Mouse (Mus musculus) CD4-positive helper T cell, adult 2 months (primary cell): ENCODE measurements around the gene Cmip.

Experiments used
- DNase-seq: peaks from one replicate; pipeline ENCODE4 v3.0.0-alpha.2; 2012; ENCODE audit warnings: low read depth, missing footprints, low spot score

Cmip gene

DNA sequence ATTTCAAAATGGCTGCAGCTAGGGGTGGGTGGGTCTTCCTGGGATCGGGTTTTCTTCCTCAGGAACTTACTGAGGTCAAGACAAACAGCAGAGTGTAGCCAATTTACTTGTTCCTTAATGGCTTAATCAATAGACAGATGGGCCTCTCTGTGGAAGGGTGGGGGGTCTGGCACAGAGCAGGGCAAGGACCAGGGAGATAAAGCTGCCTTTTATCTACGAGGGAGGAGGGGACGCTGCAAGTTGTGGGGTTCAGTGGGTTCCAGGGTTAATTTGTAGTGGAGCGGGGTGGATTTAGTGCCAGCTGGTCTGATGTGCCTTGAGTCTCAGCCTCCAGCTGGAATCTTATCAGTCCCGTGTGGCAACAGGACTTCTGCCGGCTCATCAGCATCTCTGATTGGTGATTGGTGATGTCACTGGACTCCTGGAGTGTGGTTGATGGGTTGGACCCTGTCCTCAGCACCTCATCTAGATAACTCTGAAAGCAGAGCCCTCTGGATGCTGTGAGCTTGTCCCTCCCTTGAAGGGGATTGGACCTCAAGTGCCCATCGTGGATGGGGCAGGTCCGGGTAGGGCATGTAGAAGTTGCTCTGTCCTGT is 65.9 kb downstream of the Cmip start:
- DNase-seq: no peak

DNA sequence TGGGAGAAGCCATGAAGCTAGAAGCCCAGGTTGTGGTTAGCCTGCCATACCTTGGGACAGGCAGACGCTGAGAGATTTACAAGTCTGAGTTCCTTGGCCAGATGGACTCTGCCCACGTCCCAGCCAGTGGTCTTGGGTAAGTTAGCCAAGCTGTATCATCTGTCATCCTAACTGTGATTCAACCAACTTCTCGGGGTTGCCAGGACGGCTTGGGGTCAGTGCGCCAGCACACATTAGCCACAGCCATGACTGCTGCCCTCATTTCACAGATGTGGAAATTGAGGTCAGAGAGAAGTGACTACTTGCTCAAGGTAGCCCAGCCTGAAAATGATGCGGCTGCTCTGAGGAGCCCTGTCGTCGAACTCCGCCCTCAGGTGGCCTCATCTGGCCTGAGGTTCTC is 68.0 kb downstream of the Cmip start:
- no peak for DNase-seq

DNA sequence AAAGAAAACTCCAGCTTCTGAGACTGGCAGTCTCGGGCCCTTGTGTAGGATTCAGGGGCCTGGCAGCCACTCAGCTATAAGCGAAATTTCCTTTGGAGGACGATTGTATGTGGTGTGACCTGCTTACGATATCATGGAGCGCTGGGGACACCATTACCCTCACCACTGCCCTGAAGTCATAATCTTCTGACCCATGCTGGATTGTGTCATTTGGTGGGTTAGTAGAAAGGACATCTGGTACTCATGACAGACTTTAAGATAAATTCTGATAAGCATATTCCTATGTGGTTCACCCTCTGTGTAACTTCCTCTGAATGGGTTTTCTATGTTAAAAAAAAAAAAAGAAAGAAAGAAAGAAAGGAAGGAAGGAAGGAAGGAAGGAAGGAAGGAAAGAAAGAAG is 69.9 kb downstream of the Cmip start:
- no peak for DNase-seq

DNA sequence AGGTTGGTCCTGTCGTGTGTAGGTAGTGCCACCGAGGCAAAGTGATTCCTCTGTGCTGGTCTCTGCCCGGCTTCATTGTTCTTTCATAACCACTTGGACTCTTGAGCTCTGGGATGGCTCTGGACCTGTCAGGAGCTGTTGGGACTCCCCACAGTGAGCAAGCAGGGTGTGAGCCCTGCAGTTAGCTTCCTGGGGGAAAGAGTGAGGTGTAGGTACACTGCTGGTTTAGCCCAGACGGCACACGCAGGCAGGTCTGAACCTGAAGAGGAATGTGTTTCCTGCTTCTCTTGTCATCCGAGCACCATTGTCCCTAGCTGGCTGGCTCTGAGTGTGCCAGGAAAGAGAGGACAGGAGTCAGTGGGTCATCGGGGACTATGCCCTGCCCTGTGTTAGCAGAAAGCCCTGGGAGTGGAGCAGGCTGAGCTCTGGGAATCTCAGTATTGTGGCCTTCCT is 70.5 kb downstream of the Cmip start:
- no peak for DNase-seq

DNA sequence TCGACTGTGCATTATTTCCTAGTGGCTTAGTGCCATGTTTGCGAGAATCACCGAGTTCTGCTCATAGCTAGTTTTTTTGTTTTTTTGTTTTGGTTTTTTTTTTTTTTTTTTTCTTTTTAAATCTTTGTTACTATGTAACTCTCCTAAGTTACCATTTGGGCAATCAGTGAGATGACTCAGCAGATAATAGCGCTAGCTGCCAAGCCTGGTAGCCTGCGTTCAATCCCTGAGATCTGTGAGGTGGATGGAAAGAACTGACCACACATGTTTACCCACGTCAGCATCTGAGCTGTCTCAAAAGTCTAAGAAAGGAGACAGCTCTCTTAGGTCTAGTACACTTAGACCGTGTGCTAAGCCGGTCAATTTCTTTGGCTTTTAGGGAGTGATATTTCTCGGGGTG is 71.9 kb downstream of the Cmip start:
- DNase-seq: no peak

DNA sequence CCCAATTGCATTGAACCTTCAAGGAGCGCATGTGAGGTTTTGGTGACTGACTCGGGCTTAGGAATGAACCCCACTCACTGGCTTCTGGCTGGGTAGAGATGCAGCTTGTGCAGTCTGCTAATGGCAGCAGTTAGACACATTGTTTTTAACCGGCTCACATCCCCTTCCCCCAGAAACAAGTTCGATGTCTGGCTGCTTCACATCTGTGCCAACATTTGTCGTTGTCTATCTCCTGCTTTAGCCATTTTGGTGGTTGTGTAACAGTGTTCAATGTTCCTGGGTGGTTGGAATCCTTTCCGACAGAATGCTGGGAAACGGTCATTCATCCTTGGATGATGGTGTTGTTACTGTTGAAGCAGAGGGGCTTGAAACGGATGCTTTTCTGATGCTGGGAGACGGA is 72.3 kb downstream of the Cmip start:
- no peak for DNase-seq

DNA sequence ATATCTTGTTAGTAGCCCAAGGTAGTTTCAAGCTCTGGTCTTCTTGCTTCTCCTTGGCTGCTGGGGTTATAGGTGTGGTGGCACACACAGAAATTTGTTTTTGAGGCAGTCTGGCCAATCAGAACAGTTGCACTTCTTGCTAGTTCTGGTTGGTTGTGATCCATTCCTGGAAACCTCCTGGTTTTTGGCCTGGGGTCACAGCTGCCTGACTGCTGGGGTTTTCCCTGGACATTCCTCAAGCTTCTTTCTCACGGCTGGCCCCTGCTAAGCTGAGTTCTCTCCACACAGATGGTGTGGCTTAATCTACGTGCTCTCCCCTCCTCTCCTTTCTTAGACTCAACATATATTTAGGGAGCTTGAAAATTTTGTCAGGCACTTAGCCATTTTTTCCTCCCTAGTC is 73.0 kb downstream of the Cmip start:
- no peak for DNase-seq

DNA sequence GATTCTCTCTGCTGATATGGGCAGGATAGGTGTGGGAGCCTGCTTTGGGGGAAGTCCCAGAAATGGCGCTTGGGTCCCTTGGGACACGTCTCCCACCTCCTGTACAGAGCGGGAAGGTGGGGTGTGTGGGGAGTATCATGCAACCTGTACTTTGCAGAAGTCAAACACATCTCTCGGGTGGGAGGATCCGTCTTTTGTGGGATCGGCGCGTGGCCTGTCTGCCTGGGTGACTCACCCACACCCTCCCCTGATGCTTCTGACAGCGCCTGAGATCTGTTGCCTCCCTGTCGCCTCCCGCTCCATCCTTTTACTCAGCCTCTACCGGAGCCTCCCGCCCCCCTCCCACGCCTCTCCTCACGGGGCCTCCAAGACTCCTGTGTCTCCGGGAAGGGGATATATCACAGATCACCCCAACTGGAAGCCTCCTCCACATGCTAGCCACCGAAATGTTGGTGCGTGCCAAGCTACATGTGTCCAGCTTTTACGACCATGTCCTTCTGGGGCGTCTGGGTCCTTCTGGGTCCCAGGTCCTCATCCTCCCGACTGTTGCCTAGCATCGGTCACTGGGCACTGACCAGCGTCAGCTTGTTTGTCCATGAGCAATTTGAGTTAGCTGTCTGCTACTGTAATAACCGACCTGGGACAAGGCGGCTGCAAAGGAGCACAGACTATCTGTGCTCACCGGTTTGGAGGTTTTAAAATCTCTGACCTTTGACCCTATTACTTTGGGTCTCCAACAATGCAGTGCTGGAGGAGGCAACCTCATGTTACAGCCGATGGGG is 75.6 kb downstream of the Cmip start:
- no peak for DNase-seq

DNA sequence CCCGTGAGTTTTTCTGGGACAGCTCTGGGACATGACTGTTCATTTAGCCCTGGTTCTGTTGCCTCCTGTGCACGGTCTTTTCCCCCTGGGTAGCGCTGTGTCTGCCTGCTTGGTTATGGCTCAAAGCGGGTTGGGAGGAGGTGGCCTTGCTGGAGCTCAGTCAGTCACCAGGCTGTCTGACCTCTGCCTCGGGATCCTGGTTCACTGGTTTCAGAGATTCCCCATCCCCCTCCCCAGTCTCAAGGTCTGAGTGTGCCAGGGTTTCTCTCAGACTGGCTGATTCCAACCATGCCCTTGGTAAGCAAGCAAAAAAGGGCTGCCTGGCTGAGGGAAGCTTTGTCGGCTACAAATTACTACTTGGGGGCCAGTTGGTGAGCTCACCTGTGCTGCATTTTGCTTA is 76.8 kb downstream of the Cmip start:
- DNase-seq: no peak

DNA sequence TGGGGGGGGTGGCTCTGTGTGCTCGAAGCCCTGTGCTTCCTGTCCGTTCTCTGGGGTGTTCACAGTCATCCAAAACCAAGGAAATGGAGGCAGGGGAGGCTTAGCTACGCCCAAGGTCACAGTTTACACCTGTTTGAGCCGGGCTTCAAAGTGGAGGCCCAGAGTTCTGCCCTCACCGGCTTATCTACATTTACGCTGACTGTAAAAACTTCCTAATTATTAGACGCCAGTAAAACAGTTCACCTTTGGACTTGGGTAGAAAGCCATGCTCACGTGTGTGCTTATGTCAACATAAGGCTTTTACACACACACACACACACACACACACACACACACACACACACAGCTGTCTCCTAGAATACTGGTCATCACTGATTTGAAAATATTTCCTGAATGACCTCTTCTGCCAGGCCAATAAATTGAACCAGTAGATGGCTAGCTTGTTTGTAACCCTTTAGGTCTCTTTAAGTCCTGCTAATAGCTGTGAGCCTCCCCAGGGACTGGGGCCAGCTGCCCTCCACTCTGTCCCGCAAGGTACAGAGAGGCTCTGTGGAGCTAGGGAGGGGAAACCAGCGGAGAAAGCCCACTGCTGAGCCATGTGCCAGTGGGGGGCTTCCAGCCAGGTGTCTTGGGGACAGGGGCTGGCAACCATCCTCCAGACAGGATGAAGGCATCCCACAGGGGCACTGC is 77.3 kb downstream of the Cmip start:
- no peak for DNase-seq

DNA sequence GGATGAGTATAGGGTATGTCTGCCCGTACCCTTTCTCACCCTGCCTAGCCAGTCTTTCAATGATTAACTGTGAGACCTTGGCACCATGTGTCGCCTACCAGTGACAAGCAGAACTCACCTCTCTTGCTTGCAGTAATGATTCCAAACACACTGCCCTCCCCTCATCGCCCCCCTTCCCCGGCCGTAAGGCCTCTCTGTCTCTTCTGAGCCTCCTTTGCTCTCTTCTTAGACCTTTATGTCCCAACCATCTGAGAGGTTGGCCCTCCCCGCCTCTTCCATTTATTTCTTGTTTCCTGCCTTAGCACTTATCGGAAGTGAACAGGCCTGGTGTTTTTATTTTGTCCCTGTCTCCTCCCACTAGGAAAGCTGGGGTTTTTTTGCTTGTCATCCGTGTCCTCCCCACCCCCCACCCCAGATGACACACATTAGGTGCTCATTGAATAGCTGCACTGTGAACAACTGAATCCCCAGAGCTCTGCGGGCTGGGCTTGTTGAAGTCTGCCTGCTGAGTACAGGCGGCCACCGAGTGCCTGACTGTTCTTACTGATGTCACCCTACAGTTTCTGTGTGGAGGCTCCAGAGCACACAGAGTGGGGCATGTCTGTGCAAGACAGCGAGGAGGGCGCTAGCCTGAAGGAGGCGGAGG is 78.0 kb downstream of the Cmip start:
- no peak for DNase-seq

DNA sequence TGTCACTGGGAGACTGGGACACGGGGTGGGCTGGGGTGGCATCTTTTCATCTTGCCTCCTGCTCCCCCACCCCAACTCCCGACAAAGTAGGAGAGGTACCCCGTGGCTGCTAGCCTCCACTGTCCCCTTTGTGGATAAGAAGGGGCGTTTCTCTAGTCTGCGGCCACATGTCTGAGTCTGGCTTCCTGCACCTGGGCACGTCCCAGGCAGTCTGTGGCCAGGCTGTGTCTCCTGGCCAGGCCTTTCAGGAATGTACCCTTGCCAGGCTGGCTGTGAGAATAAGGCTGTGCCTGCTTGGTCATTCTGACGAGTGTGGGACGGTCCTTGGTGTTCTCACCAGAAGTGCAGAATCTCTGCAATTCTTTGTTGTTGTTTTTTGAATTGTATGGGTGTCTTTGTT is 78.6 kb downstream of the Cmip start:
- DNase-seq: no peak

DNA sequence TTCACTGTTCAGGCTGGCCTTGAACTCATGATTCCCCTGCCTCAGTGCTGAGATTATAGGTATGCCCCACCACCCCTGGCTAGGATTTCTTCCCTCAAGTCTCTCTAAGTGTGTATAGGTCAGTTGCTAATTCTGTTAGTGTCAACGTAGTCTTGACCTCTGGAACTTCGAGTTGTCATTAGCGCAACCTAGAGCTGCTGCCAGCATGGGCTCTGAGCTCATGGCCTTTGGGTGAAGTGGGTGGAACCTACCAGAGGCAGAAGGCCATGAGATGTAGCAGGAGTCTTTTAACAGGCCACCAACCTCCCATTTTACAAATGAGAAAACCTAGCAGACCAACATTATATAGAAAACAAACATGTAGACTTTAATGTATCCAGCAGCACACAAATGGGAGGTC is 80.3 kb downstream of the Cmip start:
- DNase-seq: no peak

DNA sequence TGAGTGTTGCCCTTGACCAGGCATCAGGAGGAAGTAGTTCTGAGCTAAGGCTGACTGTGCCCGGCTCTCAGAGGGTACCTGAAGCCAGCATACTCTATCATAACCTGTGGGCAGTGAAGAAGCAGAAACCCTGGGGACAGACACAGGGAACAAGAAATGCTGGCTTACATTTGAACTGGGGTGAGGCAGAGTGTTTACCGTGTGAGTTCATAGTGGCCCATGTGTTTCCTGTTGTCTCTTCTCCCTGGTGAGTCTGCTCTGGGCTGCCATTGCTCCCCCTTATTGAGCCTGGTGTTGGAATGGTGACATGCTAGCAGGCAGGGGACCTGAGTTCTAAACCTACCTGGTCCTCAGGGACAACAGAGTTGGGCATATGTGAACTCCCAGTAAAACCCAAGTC is 81.8 kb downstream of the Cmip start:
- DNase-seq: no peak

DNA sequence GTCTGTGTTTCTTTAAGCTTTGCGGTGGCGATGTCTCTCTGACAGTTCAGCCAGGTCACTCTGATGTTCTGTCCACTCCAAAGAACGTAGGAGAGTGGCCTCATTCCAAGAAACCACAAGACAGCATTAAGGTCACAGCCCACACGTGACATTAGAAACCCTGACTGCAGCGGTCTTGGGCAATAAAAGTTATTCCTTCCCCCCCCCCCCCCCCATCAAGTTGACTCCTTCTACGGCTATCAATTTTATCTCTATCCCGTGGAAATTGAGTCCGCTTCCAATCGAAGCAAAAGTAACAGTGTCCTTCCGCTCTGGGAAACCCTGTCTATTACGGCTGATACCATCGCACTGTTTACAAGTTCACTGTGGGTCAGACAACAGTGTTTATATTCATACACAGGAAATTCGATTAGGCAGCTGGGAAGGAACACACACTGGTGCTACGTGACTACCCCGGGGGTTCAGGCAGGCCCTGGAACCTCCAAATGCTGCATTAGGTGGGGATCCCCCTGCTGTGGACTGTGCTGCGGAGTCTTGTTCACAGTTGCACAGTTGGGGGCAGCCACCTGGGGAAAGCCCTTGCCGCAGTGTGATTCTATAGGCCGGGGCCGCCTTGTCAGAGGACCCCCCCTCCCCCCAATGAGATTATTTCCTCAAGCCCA is 82.6 kb downstream of the Cmip start:
- no peak for DNase-seq

DNA sequence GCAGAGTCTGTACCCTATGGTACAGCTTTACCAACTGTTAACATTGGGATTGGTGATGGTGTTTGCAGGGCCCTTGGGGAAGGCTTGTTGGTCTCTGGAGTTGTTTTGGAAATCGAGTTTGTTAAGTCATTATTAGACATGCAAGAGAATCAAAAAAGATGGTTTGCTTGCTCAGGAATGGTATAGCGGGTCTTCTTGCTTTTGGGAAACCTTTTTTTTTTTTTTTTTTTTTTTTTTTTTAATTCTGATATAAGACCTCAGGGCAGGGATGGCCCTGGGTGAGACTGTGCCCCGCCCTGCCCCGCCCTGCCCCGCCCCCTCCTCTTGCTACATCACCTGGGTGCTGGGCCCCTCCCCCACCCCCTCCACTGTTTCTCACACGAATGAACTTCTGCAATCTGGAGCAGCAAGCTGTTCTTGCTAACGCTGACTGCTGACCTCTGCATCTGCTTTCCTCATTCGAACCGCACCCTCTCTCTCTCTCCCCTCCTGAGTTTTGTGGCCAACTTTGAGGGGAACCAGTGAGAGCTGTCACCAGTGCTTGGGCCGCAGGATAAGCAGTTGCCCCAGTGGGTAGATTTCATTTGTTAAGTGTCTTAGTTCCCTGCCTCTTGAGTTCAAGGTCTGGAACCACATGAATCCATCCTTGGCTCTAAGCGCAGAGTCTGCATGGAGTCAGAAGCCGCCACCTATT is 83.2 kb downstream of the Cmip start:
- DNase-seq: no peak

DNA sequence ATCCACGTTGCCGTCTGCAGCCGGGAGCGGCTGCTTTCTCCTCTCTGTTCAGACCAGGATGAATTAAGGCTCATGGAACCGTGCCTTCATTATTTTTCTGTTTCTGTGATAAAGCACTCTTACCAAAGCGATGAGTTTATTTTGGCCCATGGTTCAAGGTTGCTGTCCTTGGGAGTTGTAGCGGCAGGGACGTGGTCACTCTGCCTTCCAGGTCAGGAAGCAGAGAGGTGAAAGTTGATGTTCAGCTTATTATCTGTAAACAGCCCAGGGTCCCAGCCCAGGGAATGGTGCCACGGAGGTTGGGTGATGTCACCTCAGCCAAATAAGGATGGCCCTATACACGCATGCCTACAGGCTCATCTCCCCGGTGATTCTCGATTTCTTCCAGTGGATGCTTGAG is 83.9 kb downstream of the Cmip start:
- no peak for DNase-seq

DNA sequence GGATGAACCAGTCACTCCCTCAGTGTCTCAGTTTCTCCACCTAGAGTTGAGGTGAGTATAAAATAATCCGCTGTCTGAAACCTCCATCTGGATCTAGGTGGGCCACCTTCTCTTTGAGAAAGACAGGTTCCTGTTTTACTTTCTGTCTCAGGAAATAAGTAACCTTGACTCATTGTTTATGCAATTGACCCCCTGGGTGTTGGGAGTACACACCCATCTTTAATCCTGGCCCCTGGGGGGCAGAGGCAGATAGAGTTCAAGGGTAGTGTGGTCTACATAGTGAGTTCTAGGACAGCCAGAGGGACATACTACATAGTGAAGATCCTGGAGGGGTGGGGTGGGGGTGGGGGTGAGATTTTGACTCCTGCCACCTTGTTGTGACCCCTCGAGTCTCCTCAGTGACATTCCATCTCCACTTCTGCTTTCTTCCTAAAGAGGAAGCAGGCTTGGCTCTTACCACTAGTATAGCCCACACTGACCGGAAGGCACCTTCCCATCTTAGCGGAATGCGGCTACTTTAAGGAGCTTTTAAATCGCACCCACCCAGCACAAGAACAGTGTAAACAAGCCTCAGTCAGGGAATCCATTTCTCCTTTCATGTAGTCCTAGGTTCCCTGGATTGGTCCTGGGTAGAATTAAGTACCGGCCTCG is 86.0 kb downstream of the Cmip start:
- no peak for DNase-seq

DNA sequence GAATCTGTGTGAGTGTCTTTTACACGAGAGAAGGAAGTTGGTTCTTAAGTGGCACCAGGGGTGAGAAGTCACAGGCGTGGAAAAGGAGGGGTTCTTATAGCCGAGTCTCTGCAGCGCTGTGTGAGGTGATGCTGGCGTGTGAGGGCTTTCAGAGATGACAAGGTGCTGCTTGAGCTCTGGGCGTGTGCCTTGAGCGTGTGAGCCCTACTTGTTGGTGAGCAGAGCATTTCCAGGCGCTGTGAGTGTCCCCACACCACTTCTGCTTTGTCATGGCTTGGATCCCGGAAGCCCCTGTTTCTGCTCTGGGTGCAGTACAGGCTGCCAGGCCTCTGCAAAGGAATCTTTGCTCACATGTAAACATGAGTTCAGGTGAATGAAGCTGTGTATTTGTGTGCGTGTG is 86.6 kb downstream of the Cmip start:
- no peak for DNase-seq

DNA sequence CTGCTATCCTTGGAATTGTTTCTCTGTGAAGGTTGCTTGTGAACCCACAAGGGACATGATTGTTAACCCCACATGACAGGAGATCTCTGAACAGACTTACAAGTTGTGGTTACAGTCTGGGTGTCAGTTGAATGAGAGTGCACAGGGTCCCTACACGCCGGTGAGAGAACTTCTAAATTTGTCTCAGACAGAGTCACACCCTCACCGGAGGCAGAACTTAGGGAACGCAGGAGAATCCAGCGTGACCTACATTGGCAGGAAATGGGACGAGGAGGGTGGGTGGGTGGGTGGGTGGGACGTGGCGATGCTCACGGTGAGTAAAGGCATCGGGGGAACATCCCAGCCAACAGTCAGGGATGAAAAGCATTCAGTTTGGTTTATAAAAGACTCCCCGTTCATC is 88.0 kb downstream of the Cmip start:
- DNase-seq: no peak

DNA sequence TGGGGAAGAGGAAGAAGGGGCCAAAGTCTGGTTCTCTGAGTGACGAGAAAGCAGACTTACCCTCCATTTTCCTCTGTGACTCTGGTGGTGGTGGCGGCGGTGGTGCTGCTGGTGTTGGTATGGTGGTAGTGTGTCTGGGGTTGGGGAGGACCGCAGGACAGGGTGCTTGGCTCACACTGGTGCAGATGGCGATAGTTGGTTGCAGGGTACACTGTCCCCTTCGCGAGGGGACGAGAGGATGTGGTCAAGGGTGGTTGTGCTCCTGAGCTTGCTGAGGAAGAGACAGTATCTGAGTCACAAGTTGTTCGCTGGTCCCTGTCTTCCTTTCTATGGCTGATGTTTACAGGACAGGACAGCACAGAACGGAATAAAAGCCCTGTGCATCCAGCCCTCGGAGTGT is 88.5 kb downstream of the Cmip start:
- no peak for DNase-seq
